Mouse (Mus musculus) bone marrow, adult 2 months (tissue): Measurements from ENCODE around the gene Lgi4. TPM values are rescaled to one million over a fixed set of nuclear protein-coding genes. Genes with fewer than 3 reads are reported as not detected.
A peak's percentile ranks its signal among the peaks of the same experiment; 100 is the strongest.

Source experiments
- H3K27ac ChIP-seq: fragments of 200-500 bp; 2 replicates; pipeline ENCODE4 v1.5.1; 2012; ENCODE audit warnings: low read depth, mild to moderate bottlenecking, control low read depth, inconsistent platforms, low read length; ENCODE audit not compliant: control insufficient read depth, poor library complexity, insufficient read depth
- H3K4me1 ChIP-seq: fragments of 200-500 bp; 2 replicates; pipeline ENCODE4 v1.6.1; 2011; ENCODE audit warnings: low read length; ENCODE audit not compliant: control insufficient read depth, insufficient read depth
- H3K4me3 ChIP-seq: fragments of 200-500 bp; replicated peaks from 2 replicates; pipeline ENCODE3; 2011; ENCODE audit warnings: mild to moderate bottlenecking, low read depth, low read length, control low read depth; ENCODE audit not compliant: control insufficient read depth
- CTCF ChIP-seq: fragments of 200-500 bp; IDR thresholded peaks from 2 replicates; pipeline ENCODE4 v1.5.1; 2011; ENCODE audit warnings: low read length, control low read depth; ENCODE audit not compliant: control insufficient read depth, insufficient read depth
- POLR2A ChIP-seq: fragments of 200-500 bp; IDR thresholded peaks from 2 replicates; pipeline ENCODE4 v1.6.1; 2011; ENCODE audit warnings: low read depth, mild to moderate bottlenecking, control low read depth, low read length, borderline replicate concordance; ENCODE audit not compliant: control insufficient read depth
- WGBS: fragments of 180-500 bp; shearing (Covaris S2); methylation state at CpG from one replicate; pipeline ENCODE4 v1.1.7; 2018; 5-methylcytosine and 5-hydroxymethylcytosine counted together
- polyA plus RNA-seq: library from polyadenylated mRNA; stranded (reverse); fragments of >200 nt; gene quantifications from 2 replicates; pipeline ENCODE4 v1.2.4, GENCODE M21; 2011; ENCODE audit warnings: low replicate concordance; ENCODE audit not compliant: missing spikeins, insufficient read depth, insufficient read length

Gene Lgi4
- polyA plus RNA-seq, 1 experiment, result 2.3 TPM

DNA sequence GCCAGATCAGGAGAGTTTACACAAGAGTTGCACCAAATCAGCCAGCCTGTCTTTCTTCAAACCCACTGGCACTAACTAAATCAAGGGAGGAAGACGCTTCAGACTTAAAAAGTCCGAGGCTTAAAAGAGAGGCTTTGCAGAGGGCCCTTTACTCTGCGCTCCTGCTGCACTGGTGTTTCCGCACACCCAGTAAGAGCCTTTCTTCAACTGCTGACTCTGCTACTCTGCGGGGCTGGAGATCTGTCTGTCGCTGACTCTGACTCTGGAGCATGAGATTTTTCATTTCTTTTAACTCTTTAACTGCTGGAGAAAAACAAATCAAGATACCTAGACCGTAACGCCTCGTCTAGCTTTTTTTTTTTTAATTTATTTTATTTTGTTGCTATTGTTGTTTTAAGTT is 25.0 kb downstream of the Lgi4 start:
- WGBS, result 73% methylated on average over 9 of the region's 9 CpGs
- Histone ChIP-seq H3K27ac (no peak overlapping the region), H3K4me3 (no peak overlapping the region), H3K4me1 (no peaks in the 10 kb centered on the region; the same call in 1 of the 2 replicates)
- TF ChIP-seq CTCF, result no peak
- TF ChIP-seq POLR2A, result no peak

- H3K27ac ChIP-seq, result no peak overlapping the region
- peaks cover 1% of the 10 kb centered on the region; the same call in 1 of the 2 replicates for H3K4me1 ChIP-seq
- H3K4me3 ChIP-seq, result no peak overlapping the region
- TF ChIP-seq POLR2A (no peak), CTCF (no peak)
- WGBS, result 53% methylated on average over 3 of the region's 3 CpGs
These were observed 26.0 kb downstream of the Lgi4 start for GRCm38 (mm10) chr7:31085171-31085570.

GRCm38 (mm10) chr7:31086175-31086755 is 27.1 kb downstream of the Lgi4 start:
- no peak overlapping the region for H3K27ac ChIP-seq
- WGBS, result 81% methylated on average over 9 of the region's 9 CpGs
- no peak overlapping the region for H3K4me3 ChIP-seq
- H3K4me1 ChIP-seq, result peaks cover 1% of the 10 kb centered on the region; the same call in 1 of the 2 replicates
- TF ChIP-seq CTCF (no peak), POLR2A (no peak)

DNA sequence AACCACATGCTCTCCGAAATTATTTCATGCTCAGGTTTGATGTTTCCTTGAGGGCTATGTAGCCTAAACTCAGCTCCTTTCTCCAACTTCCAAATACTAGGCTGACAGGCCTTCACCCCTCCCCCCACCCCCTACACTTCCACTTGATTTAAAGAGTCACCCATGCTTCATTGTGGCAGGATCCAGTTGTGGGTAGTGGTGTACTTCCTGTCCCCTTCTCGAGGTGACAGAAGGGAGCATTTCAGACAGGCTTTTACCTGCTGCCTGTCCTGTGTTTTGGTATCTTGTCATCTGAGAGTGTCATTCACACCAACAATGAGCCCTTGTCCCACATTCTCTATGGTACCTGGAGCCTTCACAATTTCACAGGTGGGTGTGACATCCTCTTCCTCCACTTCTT is 28.1 kb downstream of the Lgi4 start:
- 5% methylated on average over 2 of the region's 2 CpGs for whole genome bisulfite sequencing
- H3K4me1 ChIP-seq, result peaks cover 1% of the 10 kb centered on the region; the same call in 1 of the 2 replicates
- TF ChIP-seq POLR2A, result no peak
- no peak for TF ChIP-seq CTCF
- H3K4me3 ChIP-seq, result no peak overlapping the region
- H3K27ac ChIP-seq, result no peak overlapping the region

DNA sequence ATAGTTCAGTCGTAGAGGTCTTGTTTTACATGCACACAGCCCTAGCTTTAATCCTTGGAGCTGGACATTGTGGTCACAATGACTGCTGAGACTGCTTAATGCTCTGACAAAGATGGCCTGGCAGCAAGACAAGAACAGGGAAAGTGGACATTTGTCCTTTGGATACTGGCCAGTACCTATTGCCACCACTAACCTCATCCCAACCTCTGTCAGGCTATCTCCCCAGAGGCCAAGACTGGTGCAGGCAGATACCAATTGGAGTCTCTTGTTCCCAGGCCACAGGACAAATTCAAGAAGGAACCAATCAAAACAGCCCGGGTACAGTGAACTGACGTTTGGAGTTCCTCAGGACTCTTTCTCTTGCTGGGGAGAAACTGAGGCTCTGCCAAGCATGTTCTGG is 29.1 kb downstream of the Lgi4 start:
- no peak for TF ChIP-seq CTCF
- TF ChIP-seq POLR2A, result no peak
- WGBS, result 56% methylated on average over 3 of the region's 3 CpGs
- H3K4me3 ChIP-seq, result no peak overlapping the region
- no peak overlapping the region for H3K27ac ChIP-seq
- peaks cover 1% of the 10 kb centered on the region; the same call in 1 of the 2 replicates for H3K4me1 ChIP-seq

DNA sequence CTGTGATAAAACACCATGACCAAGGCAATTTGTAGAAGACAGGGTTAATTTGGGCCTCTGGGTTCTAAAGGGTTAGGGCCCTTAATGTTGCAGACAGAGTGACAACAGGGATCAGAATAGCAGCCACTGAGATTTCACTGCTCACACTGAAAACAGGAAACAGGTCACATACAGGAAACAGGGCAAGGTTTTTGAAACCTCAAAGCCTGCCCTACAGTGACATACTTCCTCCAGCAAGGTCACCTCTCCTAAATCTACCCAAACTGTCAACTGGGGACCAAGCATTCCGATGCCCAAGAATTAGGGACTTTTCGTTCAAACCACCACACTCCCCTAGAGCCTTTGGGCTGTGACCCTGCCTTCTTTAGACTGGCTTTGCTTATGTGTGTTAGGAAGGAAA is 30.6 kb downstream of the Lgi4 start:
- TF ChIP-seq POLR2A, result no peak
- TF ChIP-seq CTCF, result no peak
- peak overlapping the region; percentile 38; the same call in 1 of the 2 replicates for H3K27ac ChIP-seq
- 5% methylated on average over 2 of the region's 2 CpGs for WGBS

GRCm38 (mm10) chr7:31094774-31095501 is 35.8 kb downstream of the Lgi4 start:
- Histone ChIP-seq H3K27ac (no peak overlapping the region), H3K4me1 (no peaks in the 10 kb centered on the region; the same call in 1 of the 2 replicates), H3K4me3 (no peak overlapping the region)
- 16% methylated on average over 12 of the region's 12 CpGs for WGBS
- peak; percentile 22; the same call in 1 of the 2 replicates for TF ChIP-seq CTCF
- no peak for TF ChIP-seq POLR2A

More for the DNA sequence above, 30.6 kb downstream of the Lgi4 start:
- H3K4me1 ChIP-seq, result peaks cover 1% of the 10 kb centered on the region; the same call in 1 of the 2 replicates
- H3K4me3 ChIP-seq, result no peak overlapping the region

GRCm38 (mm10) chr7:31096892-31097564 is 37.9 kb downstream of the Lgi4 start:
- Histone ChIP-seq H3K4me3 (no peak overlapping the region), H3K4me1 (no peaks in the 10 kb centered on the region), H3K27ac (no peak overlapping the region)
- 72% methylated on average over 9 of the region's 9 CpGs for WGBS
- TF ChIP-seq POLR2A (no peak), CTCF (no peak)
